Mouse (Mus musculus): Measurements from ENCODE around the gene Klk6.

GRCm38 (mm10) chr7:43824199-43824598 lies at the start of gene Klk6:
- TF ChIP-seq POLR2A (IDR thresholded peaks at IDR 0.05; ENCODE audit: borderline replicate concordance, control insufficient read depth, low read depth, low read length) (no peak), CTCF (IDR thresholded peaks at IDR 0.05; ENCODE audit: control insufficient read depth, insufficient read depth, low read length) (no peak)

Data from bone marrow, adult 2 months (tissue).